Mouse (Mus musculus) neural tube, embryonic 12.5 days (tissue): ENCODE data around the gene Fhad1. TPM values are rescaled to one million over a fixed set of nuclear protein-coding genes. Genes with fewer than 3 reads are reported as not detected.
"Not testable (repeated sequence)": the region's sequence is repeated elsewhere in the genome, so short reads cannot be mapped to it uniquely, and the experiment has no call there.

ENCODE experiments used
- ATAC-seq: fragments of 200-750 bp; cut with Nextera tagmentation; 2 replicates; pipeline ENCODE4 v1.8.0; 2017; ENCODE audit warnings: low read depth, mild to moderate bottlenecking, moderate TSS enrichment, moderate library complexity; ENCODE audit not compliant: low FRiP score
- H3K27ac ChIP-seq: fragments of 300-500 bp; sonication (generic); 2 replicates; pipeline ENCODE4 v1.5.1; 2016
- H3K27me3 ChIP-seq: fragments of 300-500 bp; sonication (generic); replicated peaks from 2 replicates; pipeline ENCODE4 v1.6.1; 2016; ENCODE audit warnings: mild to moderate bottlenecking
- H3K36me3 ChIP-seq: fragments of 300-500 bp; sonication (generic); 2 replicates; pipeline ENCODE4 v1.6.1; 2016; ENCODE audit warnings: mild to moderate bottlenecking
- H3K4me1 ChIP-seq: fragments of 300-500 bp; sonication (generic); 2 replicates; pipeline ENCODE4 v1.6.1; 2016
- H3K4me2 ChIP-seq: fragments of 300-500 bp; sonication (generic); replicated peaks from 2 replicates; pipeline ENCODE4 v1.6.1; 2016; ENCODE audit warnings: mild to moderate bottlenecking
- H3K4me3 ChIP-seq: fragments of 300-500 bp; sonication (generic); 2 replicates; pipeline ENCODE4 v1.5.1; 2016
- H3K9ac ChIP-seq: fragments of 300-500 bp; sonication (generic); 2 replicates; pipeline ENCODE4 v1.6.1; 2016; ENCODE audit warnings: mild to moderate bottlenecking
- H3K9me3 ChIP-seq: fragments of 300-500 bp; sonication (generic); 2 replicates; pipeline ENCODE4 v1.6.1; 2016; ENCODE audit warnings: mild to moderate bottlenecking
- WGBS: fragments of 180-500 bp; shearing (Covaris S2); methylation state at CpG from one replicate; pipeline ENCODE4 v1.1.7; 2016; 5-methylcytosine and 5-hydroxymethylcytosine counted together
- polyA plus RNA-seq: library from polyadenylated mRNA; unstranded; fragments of >200 nt; fragmentation: Nextera tagmentation; extraction: Ambion mirVana; gene quantifications from 2 replicates; pipeline ENCODE4 v1.2.1, GENCODE M21; 2016

The Fhad1 gene
- polyA plus RNA-seq, 1 experiment from 2014 or later: 4.1 TPM

DNA sequence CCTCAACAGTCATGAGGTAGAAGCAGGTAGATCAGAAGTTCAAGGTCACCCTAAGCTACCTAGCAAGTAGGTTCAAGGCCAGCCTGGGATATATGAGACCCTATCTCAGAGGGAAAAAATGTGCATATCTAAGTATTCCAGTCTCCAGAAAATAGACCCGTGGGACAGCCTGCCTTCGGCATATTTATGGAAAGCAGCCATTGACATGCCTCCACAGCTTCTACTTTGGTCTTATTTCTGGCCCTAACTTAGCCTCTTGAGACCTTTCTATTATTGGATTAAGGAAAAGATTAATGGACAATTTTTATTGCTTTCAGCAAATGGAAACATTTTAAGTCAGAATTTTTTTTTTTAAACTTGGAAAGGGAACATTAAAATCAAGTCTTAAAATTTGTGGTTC, 12.1 kb upstream of the Fhad1 start:
- no peaks in the 10 kb centered on the region for H3K27me3 ChIP-seq
- no peak overlapping the region for H3K9ac ChIP-seq
- H3K4me2 ChIP-seq: no peak overlapping the region
- H3K4me3 ChIP-seq: no peak overlapping the region
- no peaks in the 10 kb centered on the region for H3K36me3 ChIP-seq
- H3K27ac ChIP-seq: no peak overlapping the region
- 82% methylated on average over 2 of the region's 2 CpGs for WGBS
- no peak for ATAC-seq
- no peaks in the 10 kb centered on the region for H3K9me3 ChIP-seq
- no peaks in the 10 kb centered on the region for H3K4me1 ChIP-seq

DNA sequence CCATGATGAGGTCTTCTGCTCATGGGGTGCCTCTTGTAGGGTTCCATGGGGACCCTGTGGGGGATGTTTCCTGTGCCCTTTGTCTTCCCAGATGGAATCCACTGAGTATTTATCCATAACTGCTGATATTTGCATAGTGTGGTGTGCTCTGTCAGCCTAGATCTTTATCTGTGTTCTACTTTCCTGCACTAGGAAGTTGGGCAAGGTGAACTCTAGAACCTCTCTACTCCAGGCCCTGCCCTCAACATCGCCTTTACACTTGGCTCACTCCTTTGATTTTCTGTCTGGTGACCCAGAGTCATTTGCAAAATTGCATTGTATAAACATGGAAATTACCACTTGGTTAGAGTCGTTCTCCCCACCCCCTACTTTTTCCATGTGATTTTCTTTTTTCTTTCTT, 9.7 kb upstream of the Fhad1 start:
- Histone ChIP-seq H3K27me3 (no peaks in the 10 kb centered on the region), H3K27ac (no peak overlapping the region), H3K4me2 (no peak overlapping the region), H3K4me3 (no peak overlapping the region), H3K9ac (no peak overlapping the region), H3K4me1 (no peaks in the 10 kb centered on the region), H3K36me3 (no peaks in the 10 kb centered on the region), H3K9me3 (no peaks in the 10 kb centered on the region)
- 90% methylated on average over 2 of the region's 2 CpGs for WGBS
- ATAC-seq: no peak

DNA sequence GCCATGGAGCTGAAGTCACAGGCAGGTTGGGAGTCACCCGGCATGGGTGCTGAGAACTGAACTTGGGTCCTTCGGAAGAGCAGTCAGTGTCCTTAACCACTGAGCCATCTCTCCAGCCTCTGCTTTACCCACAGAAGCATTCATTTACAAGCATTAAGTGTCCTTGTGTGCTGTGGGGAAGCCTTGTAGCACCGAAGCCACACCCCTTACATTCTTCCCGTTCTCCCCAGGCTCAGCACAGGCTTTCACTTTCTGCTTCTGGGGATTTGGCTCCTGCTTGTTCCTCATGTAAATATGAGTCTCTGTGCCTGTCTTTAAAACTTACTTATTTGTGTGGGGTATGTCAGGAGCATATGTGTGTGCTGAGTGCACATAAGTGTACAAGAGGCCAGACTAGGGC, 8.3 kb upstream of the Fhad1 start:
- Histone ChIP-seq H3K27ac (no peak overlapping the region), H3K4me1 (no peaks in the 10 kb centered on the region; the same call in 1 of the 2 replicates), H3K9ac (no peak overlapping the region), H3K27me3 (no peaks in the 10 kb centered on the region), H3K36me3 (no peaks in the 10 kb centered on the region), H3K4me2 (no peak overlapping the region), H3K4me3 (no peak overlapping the region), H3K9me3 (no peaks in the 10 kb centered on the region)
- WGBS: 79% methylated on average over 4 of the region's 4 CpGs
- ATAC-seq: no peak

DNA sequence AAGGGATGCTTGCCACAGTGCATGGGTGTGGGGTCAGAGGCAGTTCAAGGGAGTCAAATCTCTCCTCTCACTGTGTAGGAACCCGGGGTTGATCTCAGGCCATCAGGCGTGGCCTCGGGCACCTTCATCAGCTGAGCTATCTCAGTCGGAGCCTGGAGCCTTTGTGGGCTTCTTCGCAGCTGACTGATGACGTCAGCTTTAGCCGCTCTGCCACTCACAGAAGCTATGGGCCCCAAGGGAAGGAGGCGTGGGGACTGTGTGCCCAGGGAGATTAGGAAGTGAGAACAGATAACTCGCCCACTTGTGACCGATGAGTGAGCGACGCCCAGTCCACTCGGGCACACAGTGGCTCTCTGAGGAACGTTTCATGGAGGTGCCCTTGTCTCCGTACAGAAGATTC, 2.8 kb upstream of the Fhad1 start:
- Histone ChIP-seq H3K9me3 (no peaks in the 10 kb centered on the region), H3K4me3 (no peak overlapping the region), H3K4me1 (peaks cover 15% of the 10 kb centered on the region), H3K27me3 (no peaks in the 10 kb centered on the region; the same call in 1 of the 2 replicates), H3K9ac (no peak overlapping the region), H3K27ac (no peak overlapping the region), H3K36me3 (no peaks in the 10 kb centered on the region), H3K4me2 (no peak overlapping the region)
- peak; percentile 37; the same call in 1 of the 2 replicates for ATAC-seq
- WGBS: 58% methylated on average over 15 of the region's 15 CpGs

DNA sequence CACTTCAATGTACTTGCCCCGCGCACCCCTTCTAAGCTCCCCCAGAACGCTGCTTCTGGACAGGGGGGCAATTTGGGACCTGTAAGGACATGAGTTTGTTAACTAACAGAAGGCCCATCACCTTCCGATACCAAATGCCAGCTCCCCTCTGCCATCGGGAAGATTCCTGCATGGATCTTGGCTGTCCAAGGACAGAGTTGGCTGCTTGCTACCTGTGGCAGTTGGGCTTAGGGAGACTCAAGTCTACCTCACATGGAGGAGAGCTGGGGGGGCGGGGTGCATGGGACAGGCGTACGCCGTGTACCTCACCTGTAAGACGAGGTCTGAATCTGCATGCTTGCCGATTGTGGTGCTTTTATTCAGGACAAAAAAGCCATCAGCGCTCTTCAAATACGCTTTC, 3.6 kb downstream of the Fhad1 start:
- Histone ChIP-seq H3K4me1 (peaks cover 15% of the 10 kb centered on the region), H3K9me3 (no peaks in the 10 kb centered on the region), H3K4me3 (no peak overlapping the region), H3K36me3 (no peaks in the 10 kb centered on the region), H3K4me2 (no peak overlapping the region), H3K27me3 (no peaks in the 10 kb centered on the region; the same call in 1 of the 2 replicates), H3K27ac (no peak overlapping the region), H3K9ac (no peak overlapping the region)
- WGBS: 90% methylated on average over 13 of the region's 13 CpGs
- ATAC-seq: no peak

DNA sequence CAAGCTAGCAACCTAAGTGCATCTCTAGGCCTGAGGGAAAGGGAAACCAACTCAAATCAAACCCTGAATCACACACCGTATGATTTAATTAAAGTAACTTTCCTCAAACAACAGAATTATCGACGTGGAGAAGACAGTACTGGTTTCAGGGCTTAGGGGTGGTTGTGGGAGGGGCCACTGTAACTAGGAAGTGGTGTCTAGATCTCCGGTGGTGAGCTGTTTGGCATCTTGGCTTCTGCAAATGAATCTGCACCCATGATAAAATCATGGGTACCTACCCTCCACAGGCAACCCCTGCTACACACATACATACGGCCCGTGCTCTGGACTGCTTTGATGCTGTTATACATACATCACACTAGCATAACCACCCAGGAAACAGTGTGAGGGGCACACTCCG, 4.4 kb downstream of the Fhad1 start:
- H3K9ac ChIP-seq: no peak overlapping the region
- H3K4me3 ChIP-seq: no peak overlapping the region
- no peaks in the 10 kb centered on the region for H3K36me3 ChIP-seq
- H3K27me3 ChIP-seq: no peaks in the 10 kb centered on the region
- H3K4me1 ChIP-seq: peaks cover 13% of the 10 kb centered on the region
- no peak for ATAC-seq
- 89% methylated on average over 7 of the region's 7 CpGs for WGBS
- no peaks in the 10 kb centered on the region for H3K9me3 ChIP-seq
- H3K27ac ChIP-seq: no peak overlapping the region
- H3K4me2 ChIP-seq: no peak overlapping the region

DNA sequence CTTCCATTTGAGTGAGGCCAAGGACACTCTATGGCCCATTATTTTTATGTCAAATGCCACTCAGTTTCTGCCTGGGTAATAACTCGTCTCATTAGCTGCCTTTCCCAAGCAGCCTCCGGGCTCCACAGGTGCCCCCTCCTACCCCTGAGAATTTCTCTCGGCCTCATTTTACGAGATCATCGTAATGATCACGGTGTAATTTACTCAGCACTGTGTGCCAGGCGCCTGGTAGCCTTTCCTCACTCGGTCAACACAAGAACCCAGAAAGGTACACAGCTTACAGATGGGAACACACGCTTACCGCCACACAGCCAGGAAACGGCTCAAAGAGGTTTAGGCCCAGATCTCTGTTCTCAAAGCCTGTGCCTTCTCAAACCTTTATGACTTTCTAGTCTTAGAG, 6.7 kb downstream of the Fhad1 start:
- 67% methylated on average over 11 of the region's 11 CpGs for WGBS
- ATAC-seq: no peak
- Histone ChIP-seq H3K4me1 (0 out of 2 replicates have a peak, but pooled peaks cover 3% of the 10 kb centered on the region), H3K4me2 (no peak overlapping the region), H3K27ac (no peak overlapping the region), H3K27me3 (no peaks in the 10 kb centered on the region), H3K36me3 (no peaks in the 10 kb centered on the region), H3K4me3 (no peak overlapping the region), H3K9ac (no peak overlapping the region), H3K9me3 (no peaks in the 10 kb centered on the region)

DNA sequence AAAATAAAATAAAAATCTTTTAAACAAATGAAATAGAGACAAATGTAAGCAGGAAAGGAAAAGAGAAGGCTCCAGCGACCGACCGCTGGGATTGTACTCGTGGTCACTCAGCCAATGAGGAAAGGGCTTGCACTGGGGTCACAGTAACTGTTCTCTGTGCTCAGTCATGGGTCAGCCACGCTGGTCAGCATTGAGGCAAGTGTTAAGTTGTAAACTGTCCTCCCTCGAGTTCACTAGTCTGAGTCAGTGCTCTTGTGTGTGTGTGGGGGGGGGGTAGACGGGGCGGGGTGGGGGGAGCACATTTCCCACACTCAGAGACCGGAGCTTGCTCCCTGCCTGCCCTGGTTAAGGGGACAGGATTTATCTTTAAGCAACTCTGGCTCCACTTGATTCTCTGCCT, 14.3 kb downstream of the Fhad1 start:
- WGBS: 65% methylated on average over 9 of the region's 9 CpGs
- Histone ChIP-seq H3K4me3 (no peak overlapping the region), H3K9me3 (no peaks in the 10 kb centered on the region), H3K27me3 (no peaks in the 10 kb centered on the region), H3K36me3 (no peaks in the 10 kb centered on the region), H3K4me2 (no peak overlapping the region), H3K4me1 (no peaks in the 10 kb centered on the region), H3K9ac (no peak overlapping the region), H3K27ac (no peak overlapping the region)
- ATAC-seq: no peak

DNA sequence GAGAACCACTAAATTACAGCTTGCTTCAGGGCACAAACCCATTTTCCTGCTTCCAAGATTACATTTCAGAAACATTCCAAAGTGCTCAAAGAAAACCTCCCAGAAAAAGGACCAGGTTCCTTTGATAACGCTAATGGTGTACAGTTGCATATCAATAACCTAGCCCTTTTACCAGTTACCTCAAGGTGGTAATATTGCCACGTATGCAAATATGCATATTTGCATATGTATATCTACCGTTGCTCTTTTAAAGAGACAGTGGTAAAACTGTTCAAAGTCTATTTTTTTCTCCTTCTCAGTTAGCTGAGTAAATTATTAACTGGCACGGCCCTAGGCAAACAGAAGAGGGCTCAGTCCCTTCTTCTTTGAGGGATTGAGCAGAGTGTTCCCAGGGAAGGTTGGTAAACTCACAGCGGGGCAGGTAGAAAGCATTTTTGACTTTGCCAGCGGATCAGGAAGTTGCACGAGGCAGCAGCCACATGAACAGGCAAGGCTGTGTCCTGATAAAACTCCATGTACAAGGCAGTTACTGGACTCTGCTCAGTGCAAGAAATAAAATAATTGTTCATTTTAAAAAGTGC, 15.3 kb downstream of the Fhad1 start:
- WGBS: 51% methylated on average over 7 of the region's 7 CpGs
- Histone ChIP-seq H3K27me3 (no peaks in the 10 kb centered on the region), H3K9ac (no peak overlapping the region), H3K27ac (no peak overlapping the region), H3K4me3 (no peak overlapping the region), H3K4me2 (no peak overlapping the region), H3K36me3 (no peaks in the 10 kb centered on the region), H3K4me1 (no peaks in the 10 kb centered on the region), H3K9me3 (no peaks in the 10 kb centered on the region)
- ATAC-seq: no peak

DNA sequence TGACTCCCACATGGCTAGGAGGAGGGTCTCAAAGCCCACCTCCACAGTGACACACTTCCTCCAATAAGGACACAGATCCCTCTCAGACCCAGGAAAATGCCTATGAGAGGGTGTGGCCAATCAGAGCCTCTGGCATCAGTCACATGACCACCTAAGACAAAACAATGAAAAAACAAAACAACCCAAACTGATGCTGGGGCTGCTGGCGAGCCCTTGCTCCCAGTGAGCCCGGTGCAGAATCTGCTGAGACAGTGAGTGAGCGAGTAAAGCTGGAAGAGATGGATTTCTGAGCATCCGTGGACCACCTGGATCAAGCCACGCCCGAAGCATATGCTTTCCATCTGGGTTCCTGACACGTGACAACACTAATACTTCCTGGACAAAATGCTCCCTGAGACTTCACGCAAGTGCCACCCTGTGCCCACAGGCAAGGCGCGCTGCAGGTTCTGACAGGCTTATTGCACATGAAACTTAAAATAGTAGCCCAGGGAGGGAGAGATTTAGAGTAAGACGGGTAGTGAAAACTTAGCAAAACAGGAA, 16.5 kb downstream of the Fhad1 start:
- 32% methylated on average over 11 of the region's 11 CpGs for WGBS
- Histone ChIP-seq H3K4me3 (peak overlapping the region; percentile 33), H3K27me3 (no peaks in the 10 kb centered on the region), H3K4me2 (peak overlapping the region; percentile 55), H3K9ac (no peak overlapping the region), H3K27ac (no peak overlapping the region), H3K9me3 (no peaks in the 10 kb centered on the region), H3K4me1 (no peaks in the 10 kb centered on the region), H3K36me3 (no peaks in the 10 kb centered on the region)
- ATAC-seq: peak; percentile 88

DNA sequence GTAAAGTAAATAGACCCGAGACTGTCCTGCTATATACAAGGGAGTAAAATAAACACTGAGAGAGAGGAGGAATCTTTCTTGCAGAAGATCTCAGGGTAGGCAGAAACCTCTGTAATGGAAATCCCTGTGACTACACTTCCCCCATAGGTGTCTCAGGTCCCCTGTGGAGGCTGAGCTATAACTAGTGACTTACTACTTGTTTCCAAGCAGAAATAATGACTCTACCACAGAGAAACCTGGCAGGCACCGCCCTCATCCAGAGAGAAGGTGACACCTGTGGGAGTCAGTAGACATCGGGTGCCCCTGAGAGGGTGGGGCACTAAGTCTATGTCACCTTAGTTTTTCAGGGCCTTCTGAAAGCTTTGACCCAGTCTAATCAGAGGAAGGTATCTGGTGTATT, 18.0 kb downstream of the Fhad1 start:
- no peak for ATAC-seq
- no peak overlapping the region for H3K27ac ChIP-seq
- no peaks in the 10 kb centered on the region for H3K9me3 ChIP-seq
- no peak overlapping the region for H3K4me3 ChIP-seq
- no peaks in the 10 kb centered on the region for H3K4me1 ChIP-seq
- no peaks in the 10 kb centered on the region for H3K36me3 ChIP-seq
- 83% methylated on average over 3 of the region's 3 CpGs for WGBS
- H3K27me3 ChIP-seq: no peaks in the 10 kb centered on the region
- no peak overlapping the region for H3K9ac ChIP-seq
- H3K4me2 ChIP-seq: no peak overlapping the region

DNA sequence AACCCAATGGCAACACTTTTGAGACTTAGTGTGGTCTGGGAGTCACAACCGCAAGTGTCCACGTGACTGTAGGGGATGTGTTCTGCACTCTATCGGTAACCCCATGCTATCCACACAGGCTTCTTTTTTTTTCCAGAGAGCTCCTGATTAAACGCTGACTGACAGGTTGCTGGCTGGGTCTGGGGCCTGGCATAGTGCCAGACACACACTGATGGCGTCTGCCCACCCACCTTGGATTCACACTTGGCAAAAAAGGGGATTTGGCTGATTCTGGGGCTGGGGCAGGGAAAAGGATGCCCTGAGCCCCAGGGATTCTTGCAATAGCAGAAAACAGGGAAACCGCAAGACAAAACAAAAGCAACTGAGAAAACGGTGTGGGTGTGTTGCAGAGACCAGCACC, 18.8 kb downstream of the Fhad1 start:
- no peak for ATAC-seq
- Histone ChIP-seq H3K27me3 (no peaks in the 10 kb centered on the region), H3K9ac (no peak overlapping the region), H3K4me1 (no peaks in the 10 kb centered on the region), H3K36me3 (no peaks in the 10 kb centered on the region), H3K27ac (no peak overlapping the region), H3K9me3 (no peaks in the 10 kb centered on the region), H3K4me2 (no peak overlapping the region), H3K4me3 (no peak overlapping the region)
- 83% methylated on average over 7 of the region's 7 CpGs for WGBS

DNA sequence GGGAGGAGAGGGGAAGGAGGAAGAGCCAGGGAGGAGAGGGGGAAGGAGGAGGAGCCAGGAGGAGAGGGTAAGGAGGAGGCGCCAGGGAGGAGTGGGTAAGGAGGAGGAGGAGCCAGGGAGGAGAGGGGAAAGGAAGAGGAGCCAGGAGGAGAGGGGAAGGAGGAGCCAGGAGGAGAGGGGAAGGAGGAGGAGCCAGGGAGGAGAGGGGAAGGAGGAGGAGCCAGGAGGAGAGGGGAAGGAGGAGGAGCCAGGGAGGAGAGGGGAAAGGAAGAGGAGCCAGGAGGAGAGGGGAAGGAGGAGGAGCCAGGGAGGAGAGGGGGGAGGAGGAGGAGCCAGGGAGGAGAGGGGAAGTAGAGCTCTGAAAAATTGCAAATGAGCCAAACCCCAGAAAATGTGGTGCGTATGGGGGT, 20.8 kb downstream of the Fhad1 start:
- not testable (repeated sequence) for H3K4me2 ChIP-seq, H3K27ac ChIP-seq, H3K36me3 ChIP-seq, ATAC-seq, H3K27me3 ChIP-seq, H3K4me3 ChIP-seq, H3K9me3 ChIP-seq, H3K4me1 ChIP-seq, H3K9ac ChIP-seq
- 48% methylated on average over 2 of the region's 2 CpGs for WGBS
